Mouse (Mus musculus) neural tube, embryonic 14.5 days (tissue): ENCODE results near the gene Uhrf1. TPM values are rescaled to one million over a fixed set of nuclear protein-coding genes. Genes with fewer than 3 reads are reported as not detected.
"Not testable (repeated sequence)": the region's sequence is repeated elsewhere in the genome, so short reads cannot be mapped to it uniquely, and the experiment has no call there.

Source experiments
- ATAC-seq: fragments of 200-750 bp; cut with Nextera tagmentation; 2 replicates; pipeline ENCODE4 v1.8.0; 2017; ENCODE audit warnings: low read depth, mild to moderate bottlenecking, moderate TSS enrichment, moderate library complexity
- H3K27ac ChIP-seq: fragments of 300-500 bp; sonication (generic); 2 replicates; pipeline ENCODE4 v1.5.1; 2014; ENCODE audit warnings: low read depth, mild to moderate bottlenecking, control low read depth, low read length, moderate library complexity, mixed read lengths
- H3K27me3 ChIP-seq: fragments of 300-500 bp; sonication (generic); 2 replicates; pipeline ENCODE4 v1.6.1; 2014; ENCODE audit warnings: low read length; ENCODE audit not compliant: control insufficient read depth, insufficient read depth
- H3K36me3 ChIP-seq: fragments of 300-500 bp; sonication (generic); 2 replicates; pipeline ENCODE4 v1.6.1; 2014; ENCODE audit warnings: low read length, mixed read lengths; ENCODE audit not compliant: control insufficient read depth, insufficient read depth
- H3K4me1 ChIP-seq: fragments of 300-500 bp; sonication (generic); 2 replicates; pipeline ENCODE4 v1.6.1; 2014; ENCODE audit warnings: low read length; ENCODE audit not compliant: control insufficient read depth, insufficient read depth
- H3K4me2 ChIP-seq: fragments of 300-500 bp; sonication (generic); 2 replicates; pipeline ENCODE4 v1.6.1; 2014; ENCODE audit warnings: mild to moderate bottlenecking, low read depth, low read length, control low read depth
- H3K4me3 ChIP-seq: fragments of 300-500 bp; sonication (generic); 2 replicates; pipeline ENCODE4 v1.5.1; 2014; ENCODE audit warnings: low read depth, low read length, control low read depth, mixed read lengths
- H3K9ac ChIP-seq: fragments of 300-500 bp; sonication (generic); replicated peaks from 2 replicates; pipeline ENCODE4 v1.6.1; 2014; ENCODE audit warnings: low read depth, mild to moderate bottlenecking, control low read depth, low read length, mixed read lengths
- H3K9me3 ChIP-seq: fragments of 300-500 bp; sonication (generic); 2 replicates; pipeline ENCODE4 v1.6.1; 2016; ENCODE audit warnings: low read length; ENCODE audit not compliant: control insufficient read depth
- WGBS: fragments of 180-500 bp; shearing (Covaris S2); extraction: QIAGEN DNeasy Blood & Tissue Kit; methylation state at CpG from one replicate; pipeline ENCODE4 v1.1.7; 2014; 5-methylcytosine and 5-hydroxymethylcytosine counted together
- polyA plus RNA-seq: library from polyadenylated mRNA; unstranded; fragments of >200 nt; fragmentation: Nextera tagmentation; extraction: Ambion mirVana; gene quantifications from 2 replicates; pipeline ENCODE4 v1.2.1, GENCODE M21; 2014

The Uhrf1 gene
- polyA plus RNA-seq = 5.7 and 9.4 TPM in 2 replicates

DNA sequence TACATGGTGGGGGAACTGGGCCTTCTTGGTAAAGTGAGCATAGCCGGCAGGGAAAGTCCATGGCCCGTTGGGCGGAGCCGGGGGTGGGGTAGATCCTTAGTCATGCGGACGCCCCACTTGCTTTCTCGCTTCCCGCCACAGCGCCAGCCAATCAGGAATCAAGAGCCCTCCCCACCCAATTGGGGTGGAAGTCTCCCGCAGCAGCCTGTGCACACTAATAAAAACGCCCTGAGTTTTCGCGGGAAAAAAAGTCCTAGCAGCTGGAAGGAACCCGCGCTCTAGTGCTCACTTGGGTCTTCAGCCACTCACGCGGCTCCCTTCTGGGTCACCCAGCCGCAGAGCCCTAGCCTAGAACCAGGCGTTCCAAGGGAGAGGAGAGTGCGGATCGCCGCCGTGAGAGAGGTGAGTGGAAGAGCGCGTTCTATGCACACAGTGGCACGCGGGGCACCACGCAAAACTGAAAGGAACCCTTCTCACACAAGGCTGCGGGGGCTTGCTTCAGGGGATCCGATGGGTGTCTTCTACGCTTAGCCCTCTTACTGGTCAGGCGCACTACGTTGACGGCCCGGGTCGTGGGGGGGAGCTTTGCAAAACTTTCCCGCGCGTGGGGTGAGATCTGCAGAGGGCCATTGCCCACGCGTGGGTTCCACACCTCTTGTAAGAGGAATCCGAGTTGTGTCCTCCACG lies at the start of gene Uhrf1:
Uhrf1 (plus strand) TSS at position 162 of the 687 bp plus-strand sequence.
- Histone ChIP-seq H3K4me2 (peak within 1 kb of the TSS; percentile 75), H3K9me3 (no peaks in the 10 kb centered on the region), H3K4me3 (peak within 1 kb of the TSS; percentile 61), H3K4me1 (peaks cover 9% of the 10 kb centered on the region; the same call in 1 of the 2 replicates), H3K36me3 (no peaks in the 10 kb centered on the region), H3K27me3 (no peaks in the 10 kb centered on the region), H3K9ac (peak within 1 kb of the TSS; percentile 44), H3K27ac (no peak within 1 kb of the TSS)
- under 1% methylated on average over 43 of the region's 43 CpGs for WGBS
- peak; percentile 31 for ATAC-seq

DNA sequence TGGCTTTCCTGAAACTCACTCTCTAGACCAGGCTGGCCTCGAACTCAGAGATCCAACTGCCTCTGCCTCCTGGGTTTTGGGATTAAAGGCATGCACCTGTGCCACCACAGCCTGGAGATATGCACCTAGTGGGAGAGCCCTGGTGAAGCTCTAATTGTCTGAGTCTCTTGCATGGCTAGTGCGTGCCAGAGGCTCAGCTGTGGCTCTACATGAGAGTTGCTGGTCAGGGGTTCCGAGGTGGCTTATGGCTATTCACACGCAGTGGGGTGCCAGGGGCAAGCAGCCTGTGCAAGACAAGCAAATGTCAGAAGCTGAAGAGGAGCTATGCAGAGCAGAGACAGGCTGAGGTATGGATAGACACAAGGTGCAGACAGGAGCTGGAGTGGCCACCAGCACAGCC lies 48.4 kb upstream of the Uhrf1 start:
- H3K36me3 ChIP-seq = peaks cover 7% of the 10 kb centered on the region; the same call in 1 of the 2 replicates
- 0 out of 2 replicates have a peak overlapping the region, but pooled peaks have one; percentile 8 for H3K9ac ChIP-seq
- H3K4me2 ChIP-seq = peak overlapping the region; percentile 65; the same call in 1 of the 2 replicates
- H3K27ac ChIP-seq = peak overlapping the region; percentile 89; the same call in 1 of the 2 replicates
- no peak overlapping the region for H3K4me3 ChIP-seq
- peaks cover 24% of the 10 kb centered on the region for H3K4me1 ChIP-seq
- no peaks in the 10 kb centered on the region for H3K27me3 ChIP-seq
- 82% methylated on average over 4 of the region's 4 CpGs for WGBS
- no peak for ATAC-seq
- H3K9me3 ChIP-seq = no peaks in the 10 kb centered on the region

DNA sequence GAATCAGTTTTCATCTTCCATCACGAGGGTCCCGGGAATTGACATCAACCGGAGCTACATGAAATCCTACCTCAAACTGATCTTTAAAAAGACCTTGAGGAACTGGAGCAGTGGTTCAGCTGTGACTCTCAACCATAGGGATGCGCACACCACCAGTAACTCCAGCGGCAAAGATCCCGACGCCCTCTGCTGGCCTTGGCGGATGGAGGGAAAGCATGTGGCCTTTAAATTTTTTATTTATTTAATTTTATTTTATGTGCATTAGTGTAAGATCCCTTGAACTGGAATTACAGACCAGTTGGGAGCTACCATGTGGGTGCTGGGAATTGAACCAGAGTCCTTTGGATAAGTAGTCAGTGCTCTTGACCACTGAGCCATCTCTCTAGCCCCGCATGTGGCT lies 47.7 kb upstream of the Uhrf1 start:
- peaks cover 31% of the 10 kb centered on the region for H3K4me1 ChIP-seq
- H3K27ac ChIP-seq = peak overlapping the region; percentile 89
- H3K9ac ChIP-seq = 0 out of 2 replicates have a peak overlapping the region, but pooled peaks have one; percentile 8
- peak overlapping the region; percentile 59; the same call in 1 of the 2 replicates for H3K4me3 ChIP-seq
- peaks cover 11% of the 10 kb centered on the region; the same call in 1 of the 2 replicates for H3K36me3 ChIP-seq
- peak overlapping the region; percentile 65; the same call in 1 of the 2 replicates for H3K4me2 ChIP-seq
- H3K9me3 ChIP-seq = no peaks in the 10 kb centered on the region
- WGBS = 18% methylated on average over 9 of the region's 9 CpGs
- H3K27me3 ChIP-seq = no peaks in the 10 kb centered on the region
- peak; percentile 16 for ATAC-seq

DNA sequence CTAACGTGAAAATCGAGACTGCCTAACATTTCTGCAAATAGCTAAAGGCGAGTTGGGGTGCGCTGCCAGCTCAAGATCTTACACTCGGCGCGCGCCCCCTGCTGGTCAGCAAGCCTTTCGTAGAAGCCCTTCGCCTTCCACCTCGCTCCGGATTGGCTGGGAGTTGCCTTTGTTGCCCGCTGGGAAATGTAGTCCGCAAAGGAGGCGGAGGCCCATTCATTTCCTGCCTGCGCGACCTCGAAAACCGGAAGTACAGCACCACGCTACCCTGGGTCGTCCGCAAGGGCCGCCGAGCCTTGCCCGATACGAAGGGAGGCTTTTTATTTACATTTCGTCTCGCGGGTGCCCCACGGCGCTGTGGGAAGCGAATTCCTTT lies 47.3 kb upstream of the Uhrf1 start:
- peaks cover 11% of the 10 kb centered on the region; the same call in 1 of the 2 replicates for H3K36me3 ChIP-seq
- no peaks in the 10 kb centered on the region for H3K27me3 ChIP-seq
- under 1% methylated on average over 32 of the region's 32 CpGs for WGBS
- H3K9me3 ChIP-seq = no peaks in the 10 kb centered on the region
- peak; percentile 93 for ATAC-seq
- H3K9ac ChIP-seq = peak overlapping the region; percentile 46
- H3K4me1 ChIP-seq = peaks cover 31% of the 10 kb centered on the region
- peak overlapping the region; percentile 89 for H3K27ac ChIP-seq
- peak overlapping the region; percentile 59 for H3K4me3 ChIP-seq
- H3K4me2 ChIP-seq = peak overlapping the region; percentile 65

DNA sequence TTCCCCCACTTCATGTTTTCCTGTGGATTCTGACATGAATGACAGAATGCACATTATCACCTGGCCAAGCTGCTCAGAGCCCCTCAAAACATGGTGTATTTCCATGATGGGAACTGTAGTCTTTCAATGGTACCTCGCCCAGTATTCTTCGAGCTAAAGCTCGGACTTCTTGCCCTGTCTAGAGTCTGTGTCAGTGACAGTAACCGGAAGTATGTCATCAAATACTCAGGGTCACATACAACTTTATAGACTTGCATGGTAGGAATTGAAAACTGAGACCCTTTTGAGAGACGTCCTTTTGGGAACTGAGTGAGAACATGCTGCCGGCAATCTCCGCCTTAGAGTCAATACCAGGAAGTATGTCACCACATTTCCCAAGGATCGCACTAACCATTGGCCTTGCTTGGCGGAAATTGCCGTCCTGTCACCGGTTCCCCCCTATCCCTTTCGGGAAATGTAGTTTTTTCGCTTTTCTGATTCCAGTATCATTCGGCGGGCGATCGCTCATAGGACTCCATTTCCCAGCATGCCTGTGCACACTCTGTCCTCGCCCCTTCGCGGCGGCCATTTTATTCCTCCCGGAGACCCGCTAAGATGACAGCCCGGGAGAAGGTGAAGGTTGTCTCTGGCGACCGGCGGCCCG lies 46.8 kb upstream of the Uhrf1 start, which contains the start of gene Fem1a:
Fem1a (plus strand) TSS at position 572 of the 643 bp plus-strand sequence.
- peak within 1 kb of the TSS; percentile 91 for H3K4me2 ChIP-seq
- peaks cover 13% of the 10 kb centered on the region for H3K36me3 ChIP-seq
- H3K27me3 ChIP-seq = no peaks in the 10 kb centered on the region
- peak within 1 kb of the TSS; percentile 59 for H3K4me3 ChIP-seq
- ATAC-seq = peak; percentile 93
- no peaks in the 10 kb centered on the region for H3K9me3 ChIP-seq
- peak within 1 kb of the TSS; percentile 65 for H3K9ac ChIP-seq
- WGBS = under 1% methylated on average over 28 of the region's 28 CpGs
- H3K27ac ChIP-seq = peak within 1 kb of the TSS; percentile 89
- peaks cover 35% of the 10 kb centered on the region for H3K4me1 ChIP-seq

DNA sequence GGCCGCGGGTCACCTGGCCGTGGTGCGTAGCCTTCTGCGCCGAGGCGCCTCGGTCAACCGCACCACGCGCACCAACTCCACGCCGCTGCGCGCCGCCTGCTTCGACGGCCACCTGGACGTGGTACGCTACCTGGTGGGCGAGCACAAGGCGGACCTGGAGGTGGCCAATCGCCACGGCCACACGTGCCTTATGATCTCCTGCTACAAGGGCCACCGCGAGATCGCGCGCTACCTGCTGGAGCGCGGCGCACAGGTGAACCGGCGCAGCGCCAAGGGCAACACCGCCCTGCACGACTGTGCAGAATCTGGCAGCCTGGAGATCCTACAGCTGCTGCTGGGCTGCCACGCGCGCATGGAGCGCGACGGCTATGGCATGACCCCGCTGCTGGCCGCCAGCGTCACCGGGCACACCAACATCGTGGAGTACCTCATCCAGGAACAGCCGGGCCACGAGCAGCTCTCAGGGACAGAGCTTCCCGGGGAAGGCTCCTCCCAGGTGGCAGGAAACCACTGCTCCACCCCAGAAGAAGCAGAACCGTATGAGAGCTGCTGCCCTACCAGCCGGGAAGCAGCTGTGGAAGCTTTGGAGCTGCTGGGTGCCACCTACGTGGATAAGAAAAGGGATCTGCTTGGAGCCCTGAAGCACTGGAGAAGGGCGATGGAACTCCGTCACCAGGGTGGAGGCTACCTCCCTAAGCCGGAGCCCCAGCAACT lies 45.8 kb upstream of the Uhrf1 start:
- peak overlapping the region; percentile 72 for H3K27ac ChIP-seq
- peak overlapping the region; percentile 65 for H3K9ac ChIP-seq
- peak; percentile 1; the same call in 1 of the 2 replicates for ATAC-seq
- 16% methylated on average over 37 of the region's 58 CpGs for WGBS
- peak overlapping the region; percentile 59 for H3K4me3 ChIP-seq
- H3K4me2 ChIP-seq = peak overlapping the region; percentile 91
- no peaks in the 10 kb centered on the region for H3K9me3 ChIP-seq
- no peaks in the 10 kb centered on the region for H3K27me3 ChIP-seq
- H3K36me3 ChIP-seq = peaks cover 20% of the 10 kb centered on the region
- peaks cover 35% of the 10 kb centered on the region for H3K4me1 ChIP-seq

DNA sequence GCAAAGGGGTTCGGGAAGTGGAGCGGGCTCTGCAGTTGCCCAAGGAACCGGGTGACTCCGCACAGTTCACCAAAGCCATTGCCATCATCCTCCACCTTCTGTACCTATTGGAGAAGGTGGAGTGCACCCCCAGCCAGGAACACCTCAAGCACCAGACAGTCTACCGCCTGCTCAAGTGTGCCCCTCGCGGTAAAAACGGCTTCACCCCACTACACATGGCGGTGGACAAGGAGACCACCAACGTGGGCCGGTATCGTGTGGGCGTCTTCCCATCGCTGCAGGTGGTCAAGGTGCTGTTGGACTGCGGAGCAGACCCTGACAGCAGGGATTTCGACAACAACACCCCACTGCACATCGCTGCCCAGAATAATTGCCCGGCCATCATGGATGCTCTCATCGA lies 44.9 kb upstream of the Uhrf1 start:
- H3K4me2 ChIP-seq, H3K9me3 ChIP-seq, H3K27ac ChIP-seq, H3K9ac ChIP-seq, H3K4me3 ChIP-seq, ATAC-seq, H3K27me3 ChIP-seq: not testable (repeated sequence)
- WGBS = 95% methylated on average over 19 of the region's 19 CpGs
- peaks cover 27% of the 10 kb centered on the region for H3K36me3 ChIP-seq
- H3K4me1 ChIP-seq = peaks cover 38% of the 10 kb centered on the region

DNA sequence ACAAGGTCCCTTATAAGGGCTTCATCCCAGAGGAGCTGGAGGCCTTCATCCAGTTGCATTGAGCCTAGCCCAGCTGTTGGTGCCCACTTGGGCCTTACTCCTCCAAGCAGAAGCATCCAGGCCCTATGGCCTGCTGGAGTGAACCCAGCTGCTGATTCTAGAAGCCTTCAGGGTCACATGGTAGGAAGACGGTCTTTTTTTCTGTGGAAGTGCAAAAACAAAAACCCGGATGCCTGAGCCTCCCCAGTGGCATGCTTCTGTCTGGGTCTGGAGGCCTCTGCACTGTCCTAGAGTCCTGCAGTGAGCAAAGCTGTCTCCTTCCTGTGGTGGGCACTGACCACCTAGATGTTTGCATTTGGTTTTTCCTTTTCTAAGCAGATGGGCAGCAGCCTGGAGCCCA lies 44.3 kb upstream of the Uhrf1 start:
- H3K4me3 ChIP-seq, H3K27me3 ChIP-seq, ATAC-seq, H3K4me2 ChIP-seq, H3K9ac ChIP-seq, H3K27ac ChIP-seq, H3K9me3 ChIP-seq: not testable (repeated sequence)
- peaks cover 28% of the 10 kb centered on the region for H3K36me3 ChIP-seq
- H3K4me1 ChIP-seq = peaks cover 38% of the 10 kb centered on the region
- 74% methylated on average over 2 of the region's 2 CpGs for WGBS
